Mouse (Mus musculus) gonadal fat pad, adult 2 months (tissue): Measurements from ENCODE around the gene B4galt3. TPM values are rescaled to one million over a fixed set of nuclear protein-coding genes. Genes with fewer than 3 reads are reported as not detected.
"Not testable (repeated sequence)": the region's sequence is repeated elsewhere in the genome, so short reads cannot be mapped to it uniquely, and the experiment has no call there.

Experiments
- DNase-seq: peaks from one replicate; pipeline ENCODE4 v3.0.0-alpha.2; 2012; ENCODE audit warnings: low read depth
- polyA plus RNA-seq: library from polyadenylated mRNA; depleted of rRNA; stranded (reverse); fragments of >200 nt; gene quantifications from 2 replicates; pipeline ENCODE4 v1.2.3, GENCODE M21; 2012

Gene B4galt3
- polyA plus RNA-seq, 1 experiment = 69.9 TPM

- DNase-seq = no peak
Measured at GRCm38 (mm10) chr1:171240911-171241310, 29.2 kb upstream of the B4galt3 start.

GRCm38 (mm10) chr1:171241952-171242351 lies 28.2 kb upstream of the B4galt3 start:
- not testable (repeated sequence) for DNase-seq

- DNase-seq = no peak
Measured at GRCm38 (mm10) chr1:171245353-171245752, 24.8 kb upstream of the B4galt3 start.

GRCm38 (mm10) chr1:171246709-171247452 lies 23.2 kb upstream of the B4galt3 start:
- peak; percentile 94 for DNase-seq

GRCm38 (mm10) chr1:171247453-171247841 lies 22.7 kb upstream of the B4galt3 start:
- DNase-seq = no peak

- no peak for DNase-seq
Measured at GRCm38 (mm10) chr1:171247916-171248315, 22.2 kb upstream of the B4galt3 start.

GRCm38 (mm10) chr1:171248386-171249226 lies 21.5 kb upstream of the B4galt3 start:
- no peak for DNase-seq

- no peak for DNase-seq
Measured at GRCm38 (mm10) chr1:171249913-171250600, 20.1 kb upstream of the B4galt3 start, which contains the start of gene Adamts4. Gene Adamts4 (plus strand): TSS chr1:171250421.

GRCm38 (mm10) chr1:171250680-171251593 lies 19.2 kb upstream of the B4galt3 start, which contains the start of gene Ndufs2:
Gene Ndufs2 (minus strand): TSS chr1:171251388.
- no peak for DNase-seq

GRCm38 (mm10) chr1:171251594-171252324 lies 18.4 kb upstream of the B4galt3 start:
- DNase-seq = no peak

- DNase-seq = no peak
Measured at GRCm38 (mm10) chr1:171252415-171252814, 17.7 kb upstream of the B4galt3 start.

- DNase-seq = no peak
Measured at GRCm38 (mm10) chr1:171256095-171256818, 13.9 kb upstream of the B4galt3 start.

GRCm38 (mm10) chr1:171256937-171257548 lies 13.1 kb upstream of the B4galt3 start:
- DNase-seq = no peak

GRCm38 (mm10) chr1:171257781-171258180 lies 12.3 kb upstream of the B4galt3 start:
- no peak for DNase-seq

- DNase-seq = no peak
Measured at GRCm38 (mm10) chr1:171258921-171259320, 11.2 kb upstream of the B4galt3 start.

- no peak for DNase-seq
Measured at GRCm38 (mm10) chr1:171260316-171260715, 9.8 kb upstream of the B4galt3 start.

GRCm38 (mm10) chr1:171262594-171263130 lies 7.5 kb upstream of the B4galt3 start:
- DNase-seq = no peak

GRCm38 (mm10) chr1:171263185-171263611 lies 6.9 kb upstream of the B4galt3 start:
- DNase-seq = no peak
